Mouse (Mus musculus) midbrain, embryonic 13.5 days (tissue): ENCODE results near the gene Fam172a. TPM values are rescaled to one million over a fixed set of nuclear protein-coding genes. Genes with fewer than 3 reads are reported as not detected.

ENCODE experiments used
- ATAC-seq: fragments of 200-750 bp; cut with Nextera tagmentation; 2 replicates; pipeline ENCODE4 v1.8.0; 2017; ENCODE audit warnings: mild to moderate bottlenecking, moderate TSS enrichment, moderate library complexity
- H3K27ac ChIP-seq: fragments of 300-500 bp; sonication (generic); 2 replicates; pipeline ENCODE4 v1.5.1; 2015; ENCODE audit warnings: inconsistent platforms, mild to moderate bottlenecking, moderate library complexity
- H3K27me3 ChIP-seq: fragments of 300-500 bp; sonication (generic); 2 replicates; pipeline ENCODE4 v1.6.1; 2015; ENCODE audit warnings: mild to moderate bottlenecking, inconsistent platforms
- H3K36me3 ChIP-seq: fragments of 300-500 bp; sonication (generic); 2 replicates; pipeline ENCODE4 v1.6.1; 2015; ENCODE audit warnings: mild to moderate bottlenecking, inconsistent platforms
- H3K4me1 ChIP-seq: fragments of 300-500 bp; sonication (generic); replicated peaks from 2 replicates; pipeline ENCODE4 v1.6.1; 2015; ENCODE audit warnings: inconsistent platforms
- H3K4me2 ChIP-seq: fragments of 300-500 bp; sonication (generic); replicated peaks from 2 replicates; pipeline ENCODE4 v1.6.1; 2015; ENCODE audit warnings: moderate library complexity, mild to moderate bottlenecking, inconsistent platforms
- H3K4me3 ChIP-seq: fragments of 300-500 bp; sonication (generic); replicated peaks from 2 replicates; pipeline ENCODE4 v1.5.1; 2015; ENCODE audit warnings: mild to moderate bottlenecking, inconsistent platforms
- H3K9ac ChIP-seq: fragments of 300-500 bp; sonication (generic); replicated peaks from 2 replicates; pipeline ENCODE4 v1.6.1; 2015; ENCODE audit warnings: mild to moderate bottlenecking, inconsistent platforms
- H3K9me3 ChIP-seq: fragments of 300-500 bp; sonication (generic); 2 replicates; pipeline ENCODE4 v1.6.1; 2016; ENCODE audit warnings: mild to moderate bottlenecking, inconsistent platforms
- WGBS: fragments of 180-500 bp; shearing (Covaris S2); methylation state at CpG from one replicate; pipeline ENCODE4 v1.1.7; 2015; 5-methylcytosine and 5-hydroxymethylcytosine counted together
- polyA plus RNA-seq: library from polyadenylated mRNA; unstranded; fragments of >200 nt; fragmentation: Nextera tagmentation; extraction: Ambion mirVana; gene quantifications from 2 replicates; pipeline ENCODE4 v1.2.1, GENCODE M21; 2015

The Fam172a gene
- polyA plus RNA-seq, 1 experiment from 2014 or later: 43.0 TPM

- WGBS: 15% methylated on average over 7 of the region's 7 CpGs
- Histone ChIP-seq H3K27me3 (peaks cover 4% of the 10 kb centered on the region), H3K27ac (peak overlapping the region; percentile 64), H3K4me1 (peaks cover 70% of the 10 kb centered on the region), H3K9ac (peak overlapping the region; percentile 37; the same call in 1 of the 2 replicates), H3K4me3 (peak overlapping the region; percentile 13), H3K9me3 (no peaks in the 10 kb centered on the region), H3K36me3 (no peaks in the 10 kb centered on the region), H3K4me2 (peak overlapping the region; percentile 81)
- ATAC-seq: no peak
Observed at GRCm38 (mm10) chr13:78206891-78207430, 505.1 kb downstream of the Fam172a start.

GRCm38 (mm10) chr13:78207796-78208645 is 506.2 kb downstream of the Fam172a start:
- Histone ChIP-seq H3K27ac (peak overlapping the region; percentile 64), H3K27me3 (peaks cover 11% of the 10 kb centered on the region)
- ATAC-seq: no peak

GRCm38 (mm10) chr13:78208689-78209410 is 507.0 kb downstream of the Fam172a start:
- Histone ChIP-seq H3K27me3 (peaks cover 11% of the 10 kb centered on the region), H3K9ac (peak overlapping the region; percentile 68), H3K36me3 (no peaks in the 10 kb centered on the region), H3K9me3 (no peaks in the 10 kb centered on the region), H3K4me3 (peak overlapping the region; percentile 43; the same call in 1 of the 2 replicates), H3K4me1 (peaks cover 69% of the 10 kb centered on the region), H3K4me2 (peak overlapping the region; percentile 81), H3K27ac (peak overlapping the region; percentile 77; the same call in 1 of the 2 replicates)
- WGBS: 10% methylated on average over 14 of the region's 14 CpGs
- no peak for ATAC-seq

More at GRCm38 (mm10) chr13:78207796-78208645, 506.2 kb downstream of the Fam172a start:
- WGBS: 5% methylated on average over 12 of the region's 12 CpGs
- Histone ChIP-seq H3K4me3 (peak overlapping the region; percentile 8; the same call in 1 of the 2 replicates), H3K9me3 (no peaks in the 10 kb centered on the region), H3K4me1 (peaks cover 72% of the 10 kb centered on the region), H3K36me3 (no peaks in the 10 kb centered on the region), H3K4me2 (peak overlapping the region; percentile 81), H3K9ac (peak overlapping the region; percentile 42)

- Histone ChIP-seq H3K4me2 (peak overlapping the region; percentile 81), H3K27me3 (peaks cover 11% of the 10 kb centered on the region), H3K36me3 (no peaks in the 10 kb centered on the region), H3K4me1 (peaks cover 62% of the 10 kb centered on the region), H3K9me3 (no peaks in the 10 kb centered on the region), H3K9ac (peak overlapping the region; percentile 68), H3K27ac (peak overlapping the region; percentile 77), H3K4me3 (peak overlapping the region; percentile 43)
- no peak for ATAC-seq
- WGBS: under 1% methylated on average over 12 of the region's 12 CpGs
Observed at GRCm38 (mm10) chr13:78209611-78210028, 507.8 kb downstream of the Fam172a start.

- H3K27ac ChIP-seq: peak overlapping the region; percentile 77
- H3K27me3 ChIP-seq: peaks cover 11% of the 10 kb centered on the region
- peak overlapping the region; percentile 68 for H3K9ac ChIP-seq
- no peaks in the 10 kb centered on the region for H3K9me3 ChIP-seq
- no peaks in the 10 kb centered on the region for H3K36me3 ChIP-seq
- H3K4me1 ChIP-seq: peaks cover 57% of the 10 kb centered on the region
- ATAC-seq: peak; percentile 69
- WGBS: under 1% methylated on average over 38 of the region's 38 CpGs
- peak overlapping the region; percentile 43 for H3K4me3 ChIP-seq
- H3K4me2 ChIP-seq: peak overlapping the region; percentile 81
Observed at GRCm38 (mm10) chr13:78210029-78210747, 508.4 kb downstream of the Fam172a start.

GRCm38 (mm10) chr13:78210748-78211089 is 508.9 kb downstream of the Fam172a start:
- Histone ChIP-seq H3K9ac (peak overlapping the region; percentile 68), H3K4me3 (peak overlapping the region; percentile 43), H3K4me1 (peaks cover 54% of the 10 kb centered on the region), H3K27me3 (peaks cover 11% of the 10 kb centered on the region), H3K27ac (peak overlapping the region; percentile 77), H3K4me2 (peak overlapping the region; percentile 81), H3K9me3 (no peaks in the 10 kb centered on the region), H3K36me3 (no peaks in the 10 kb centered on the region)
- WGBS: 5% methylated on average over 13 of the region's 13 CpGs
- peak; percentile 46 for ATAC-seq

- Histone ChIP-seq H3K36me3 (no peaks in the 10 kb centered on the region), H3K27me3 (peaks cover 11% of the 10 kb centered on the region), H3K27ac (no peak overlapping the region), H3K9me3 (no peaks in the 10 kb centered on the region), H3K4me1 (peaks cover 48% of the 10 kb centered on the region), H3K9ac (no peak overlapping the region), H3K4me2 (peak overlapping the region; percentile 81), H3K4me3 (no peak overlapping the region)
- ATAC-seq: no peak
- WGBS: 28% methylated on average over 14 of the region's 14 CpGs
Observed at GRCm38 (mm10) chr13:78211231-78212010, 509.6 kb downstream of the Fam172a start.

GRCm38 (mm10) chr13:78212111-78212510 is 510.3 kb downstream of the Fam172a start:
- WGBS: 54% methylated on average over 15 of the region's 15 CpGs
- no peaks in the 10 kb centered on the region for H3K9me3 ChIP-seq
- no peak overlapping the region for H3K27ac ChIP-seq
- H3K4me2 ChIP-seq: no peak overlapping the region
- no peaks in the 10 kb centered on the region for H3K36me3 ChIP-seq
- no peak for ATAC-seq
- H3K4me3 ChIP-seq: no peak overlapping the region
- H3K4me1 ChIP-seq: peaks cover 44% of the 10 kb centered on the region
- peaks cover 11% of the 10 kb centered on the region for H3K27me3 ChIP-seq
- no peak overlapping the region for H3K9ac ChIP-seq

GRCm38 (mm10) chr13:78213155-78213554 is 511.3 kb downstream of the Fam172a start:
- 42% methylated on average over 2 of the region's 2 CpGs for WGBS
- Histone ChIP-seq H3K36me3 (no peaks in the 10 kb centered on the region), H3K27me3 (peaks cover 11% of the 10 kb centered on the region), H3K9ac (no peak overlapping the region), H3K9me3 (no peaks in the 10 kb centered on the region), H3K4me3 (no peak overlapping the region), H3K27ac (no peak overlapping the region), H3K4me1 (peaks cover 35% of the 10 kb centered on the region), H3K4me2 (no peak overlapping the region)
- no peak for ATAC-seq

- no peak overlapping the region for H3K4me2 ChIP-seq
- no peak overlapping the region for H3K9ac ChIP-seq
- 0 out of 2 replicates have a peak, but pooled peaks cover 5% of the 10 kb centered on the region for H3K9me3 ChIP-seq
- H3K4me1 ChIP-seq: peaks cover 15% of the 10 kb centered on the region
- no peak overlapping the region for H3K4me3 ChIP-seq
- ATAC-seq: no peak
- H3K27me3 ChIP-seq: peaks cover 8% of the 10 kb centered on the region; the same call in 1 of the 2 replicates
- 43% methylated on average over 2 of the region's 2 CpGs for WGBS
- H3K27ac ChIP-seq: no peak overlapping the region
- H3K36me3 ChIP-seq: peaks cover 9% of the 10 kb centered on the region
Observed at GRCm38 (mm10) chr13:78215223-78215622, 513.4 kb downstream of the Fam172a start.
